Mouse (Mus musculus) CD4-positive, CD25-positive, alpha-beta regulatory T cell, adult 4 months (primary cell): ENCODE results near the gene Rexo5. TPM values are rescaled to one million over a fixed set of nuclear protein-coding genes. Genes with fewer than 3 reads are reported as not detected.

Experiments used
- ATAC-seq: one replicate; pipeline ENCODE4 v1.8.0; 2017
- polyA plus RNA-seq, 2 experiments: library from polyadenylated mRNA; unstranded; fragments of 100-300 nt; shearing (Covaris generic); gene quantifications; one replicate each; pipeline ENCODE4 v1.2.1; 2017

Rexo5 gene
- polyA plus RNA-seq: 10 to 100 TPM; 46.4 to 47.2 TPM

DNA sequence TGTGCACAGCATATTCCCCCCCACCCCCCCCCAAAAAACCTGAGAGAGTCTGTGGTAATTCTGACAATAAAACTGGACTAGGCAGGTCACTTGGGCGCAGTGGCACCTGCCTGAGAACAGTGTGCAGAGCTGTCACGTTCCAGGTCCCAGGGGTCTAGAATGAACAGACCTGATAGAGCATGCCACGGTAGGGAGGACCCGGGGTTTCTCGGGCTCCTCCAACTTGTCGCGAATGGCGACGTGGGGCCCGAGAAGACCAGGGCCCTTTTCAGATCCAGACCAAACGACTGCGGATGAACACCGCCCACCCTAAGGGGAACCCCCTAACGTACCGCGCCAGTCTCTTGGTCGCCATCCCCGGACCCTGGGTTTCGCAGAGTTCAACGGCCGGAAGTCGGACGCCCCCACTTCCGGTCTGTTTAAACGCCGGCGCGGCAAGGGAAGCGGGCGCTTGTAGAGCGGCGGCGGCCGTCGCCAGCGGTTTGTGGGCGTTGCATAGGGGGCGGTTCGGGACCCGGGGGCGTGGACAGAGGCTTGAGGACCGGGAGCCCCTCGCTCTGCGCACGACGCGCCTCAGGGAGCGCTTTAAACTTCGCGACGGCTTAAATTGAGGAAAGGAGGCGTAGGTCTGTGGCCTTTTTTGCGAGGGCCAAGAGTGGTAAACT is at the start of gene Rexo5, which contains the start of gene Eri2:
TSS of gene Rexo5 (plus strand) at position 421 of the 665 bp plus-strand sequence.
TSS of gene Eri2 (minus strand) at position 473 of the 665 bp plus-strand sequence.
- peak; percentile 94 for ATAC-seq

DNA sequence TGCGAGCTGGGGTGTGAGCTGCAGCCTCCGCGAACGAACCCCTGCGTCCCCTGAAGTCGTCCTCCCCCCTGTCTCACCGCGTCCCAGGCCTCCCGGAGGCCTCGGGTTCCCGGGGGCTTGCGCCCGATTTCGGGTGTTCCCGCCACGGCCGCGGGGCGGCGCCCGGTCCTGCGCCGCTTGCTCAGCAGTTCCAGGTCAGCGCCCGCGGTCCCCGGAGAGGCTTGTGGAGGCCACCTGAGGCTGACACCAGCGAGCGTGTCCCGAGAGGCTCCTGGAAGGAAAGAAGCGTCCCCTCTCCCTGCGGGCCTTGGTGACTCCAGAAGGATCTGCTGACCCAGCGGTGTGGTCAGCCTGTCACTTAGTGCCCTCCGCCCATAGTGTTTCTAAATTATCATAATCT is 49.5 kb upstream of the Rexo5 start:
- no peak for ATAC-seq

DNA sequence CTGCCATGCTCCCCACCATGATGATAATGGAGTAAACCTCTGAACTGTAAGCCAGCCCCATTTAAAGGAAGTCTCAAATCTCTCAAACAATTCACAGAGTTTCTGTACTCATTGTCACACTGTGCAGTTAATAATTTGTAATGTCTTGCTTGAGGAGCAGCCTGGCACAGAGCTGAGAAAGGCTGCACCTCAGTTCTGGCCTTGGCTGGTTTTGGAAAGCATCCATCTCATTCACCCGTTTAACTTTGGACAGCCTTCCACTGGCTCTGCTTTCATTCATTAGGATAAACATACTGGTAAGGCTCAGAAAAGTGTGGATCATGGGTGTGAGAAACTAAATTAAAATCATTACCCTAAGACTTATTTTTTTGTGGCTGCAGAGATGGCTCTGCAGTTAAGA is 47.9 kb upstream of the Rexo5 start:
- no peak for ATAC-seq

DNA sequence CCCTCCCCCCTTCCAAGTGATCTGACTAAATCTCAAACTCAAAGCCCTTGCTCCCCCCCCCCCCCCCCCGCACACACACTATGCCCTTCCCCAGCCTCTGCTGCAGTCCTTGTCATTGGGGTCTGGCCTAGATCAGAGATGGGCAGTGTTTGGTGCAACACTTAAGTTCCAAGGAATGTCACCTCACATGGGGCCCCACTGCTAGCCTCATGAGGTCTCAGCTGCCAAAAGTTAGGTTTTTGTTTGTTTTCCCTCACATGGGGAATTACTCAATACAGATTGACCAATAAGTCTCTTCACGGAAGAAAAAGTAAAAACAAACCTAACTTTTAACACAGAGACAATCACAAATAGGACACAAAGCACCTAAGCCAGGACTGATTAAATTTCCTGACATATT is 45.0 kb upstream of the Rexo5 start:
- no peak for ATAC-seq

DNA sequence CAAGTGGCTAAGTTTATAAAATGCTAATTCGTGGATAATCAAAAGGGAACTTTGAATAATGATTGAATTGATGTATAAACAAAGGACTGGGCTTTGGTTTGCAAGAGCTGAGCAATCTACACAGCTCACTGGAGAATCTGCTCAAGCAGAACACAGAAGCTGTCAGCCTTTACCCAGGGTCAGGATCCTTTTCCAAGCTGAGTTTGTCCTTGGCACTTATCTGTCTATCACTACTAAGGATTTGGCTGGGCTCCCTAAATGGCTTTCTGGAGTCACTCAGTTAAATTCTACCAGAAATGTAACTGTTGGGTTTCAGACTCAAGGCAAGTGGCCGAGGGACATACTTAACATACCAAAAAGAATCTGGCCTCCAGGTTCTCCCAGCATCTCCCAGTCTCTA is 43.9 kb upstream of the Rexo5 start:
- no peak for ATAC-seq

DNA sequence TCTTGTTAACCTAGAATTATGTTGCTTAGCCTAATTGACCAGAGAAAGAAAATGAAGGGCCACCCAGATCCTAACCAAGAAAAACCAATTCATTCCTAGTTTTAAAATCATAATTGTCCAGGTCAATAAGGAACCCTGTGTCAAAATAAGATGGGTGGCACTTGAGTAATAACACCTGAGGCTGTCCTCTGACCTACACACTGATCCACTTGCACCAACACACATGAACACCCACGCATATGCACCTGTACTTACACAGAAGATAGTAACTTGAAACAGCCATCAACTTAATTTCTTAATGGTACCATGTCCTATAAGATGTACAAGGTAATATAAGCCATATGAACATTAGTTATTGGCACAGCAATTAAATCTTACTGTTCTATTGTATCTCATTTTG is 40.1 kb upstream of the Rexo5 start:
- no peak for ATAC-seq

DNA sequence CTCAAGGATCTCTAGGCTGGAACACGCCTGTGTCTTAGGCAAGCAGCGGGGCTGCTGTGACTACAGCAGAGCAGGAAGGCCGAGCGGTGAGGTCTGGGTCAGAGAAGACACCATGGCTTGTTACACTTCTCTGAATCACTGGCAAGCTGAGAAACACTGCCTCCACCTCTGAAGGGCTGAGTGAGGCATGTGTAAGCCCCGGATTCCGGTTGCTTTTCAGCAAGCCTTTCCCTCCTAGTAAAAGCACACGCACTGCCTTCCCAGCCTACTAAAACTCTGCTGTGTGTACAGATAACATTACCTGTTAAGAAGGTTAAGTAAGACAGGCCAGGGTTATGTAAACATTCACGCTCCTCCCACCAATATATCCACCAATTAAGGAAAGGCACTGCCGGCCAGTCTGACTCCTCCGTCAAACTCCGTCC is 33.3 kb upstream of the Rexo5 start, which contains the start of gene Acsm3:
TSS of gene Acsm3 (plus strand) at position 397 of the 425 bp plus-strand sequence.
- ATAC-seq: no peak

DNA sequence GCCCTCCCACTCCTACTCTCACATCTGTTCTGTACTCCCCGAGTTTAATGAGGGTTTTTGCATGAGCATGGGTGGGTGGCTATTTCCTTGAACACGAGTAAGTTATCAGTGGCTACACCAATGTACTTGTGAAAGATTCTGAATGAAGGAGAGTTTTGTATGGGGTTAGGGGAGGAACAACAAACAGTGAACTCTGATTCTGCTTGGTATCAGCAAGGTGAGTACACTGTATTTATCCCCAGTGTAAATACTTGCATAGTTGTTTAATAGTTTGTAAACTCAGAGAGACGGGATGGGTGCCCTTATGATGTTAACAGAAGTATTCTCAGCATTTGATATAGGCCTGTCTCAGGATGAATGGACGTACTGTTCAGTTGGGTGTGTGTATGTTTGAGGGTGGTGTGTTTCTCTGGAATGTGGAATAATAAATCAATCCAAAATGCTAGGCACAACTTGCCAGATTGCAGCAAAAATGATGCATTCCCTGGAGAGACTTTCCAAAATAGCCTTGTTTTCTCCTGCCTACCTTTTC is 31.6 kb upstream of the Rexo5 start:
- no peak for ATAC-seq

DNA sequence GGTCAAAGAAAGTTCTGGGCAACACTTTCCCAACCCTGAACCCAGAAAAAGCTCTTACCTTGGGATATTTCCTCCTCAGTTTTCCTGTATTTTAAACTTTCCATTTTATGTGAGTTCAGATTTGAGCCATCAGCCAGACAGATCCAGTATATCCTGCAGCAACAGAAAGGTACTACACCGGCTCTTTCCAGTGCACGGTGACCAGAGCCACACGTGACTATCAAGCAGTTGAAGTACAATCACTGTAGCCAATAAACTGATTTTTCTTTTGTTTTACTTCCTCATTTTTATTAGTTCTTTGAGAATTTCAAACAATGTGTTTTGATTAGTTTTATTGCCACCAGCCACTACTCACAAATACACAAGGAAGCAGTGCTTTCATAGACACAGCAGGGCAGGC is 29.4 kb upstream of the Rexo5 start:
- ATAC-seq: no peak

DNA sequence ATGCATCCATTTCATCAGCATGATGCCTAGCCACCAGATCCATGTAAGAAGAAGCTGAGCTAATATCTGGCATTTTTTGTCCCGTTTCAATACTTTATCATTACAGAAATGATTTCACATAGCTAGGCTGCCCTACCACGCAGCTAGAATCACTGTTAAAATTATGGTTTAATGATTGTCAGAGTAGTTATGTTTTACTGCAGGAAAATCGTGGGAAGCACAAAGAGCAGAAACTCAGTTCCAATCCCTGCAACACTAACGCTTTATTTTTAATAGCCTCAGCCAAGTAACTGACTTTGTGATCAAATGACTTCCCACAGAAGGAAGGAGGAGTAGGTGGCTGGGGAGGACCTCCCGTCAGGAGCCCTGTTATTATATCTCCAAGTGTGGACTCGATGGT is 26.8 kb upstream of the Rexo5 start:
- ATAC-seq: no peak

DNA sequence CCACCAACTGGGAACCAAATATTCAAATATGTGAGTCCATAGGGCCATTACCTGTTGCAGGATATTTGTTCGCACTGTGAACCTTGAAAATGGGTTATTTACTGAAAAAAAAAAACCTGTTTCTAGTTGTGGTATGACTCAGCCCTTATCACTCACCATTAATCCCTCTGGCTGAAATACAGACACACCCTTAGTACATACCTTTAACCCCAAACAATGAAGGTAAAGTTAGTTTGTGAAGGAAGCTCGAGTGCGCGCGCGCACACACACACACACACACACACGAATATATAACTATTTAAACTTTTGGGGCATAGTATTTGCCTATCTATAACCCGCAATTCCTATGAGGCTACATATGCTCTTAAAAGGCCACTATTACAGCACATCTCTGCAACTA is 23.9 kb upstream of the Rexo5 start:
- ATAC-seq: no peak

DNA sequence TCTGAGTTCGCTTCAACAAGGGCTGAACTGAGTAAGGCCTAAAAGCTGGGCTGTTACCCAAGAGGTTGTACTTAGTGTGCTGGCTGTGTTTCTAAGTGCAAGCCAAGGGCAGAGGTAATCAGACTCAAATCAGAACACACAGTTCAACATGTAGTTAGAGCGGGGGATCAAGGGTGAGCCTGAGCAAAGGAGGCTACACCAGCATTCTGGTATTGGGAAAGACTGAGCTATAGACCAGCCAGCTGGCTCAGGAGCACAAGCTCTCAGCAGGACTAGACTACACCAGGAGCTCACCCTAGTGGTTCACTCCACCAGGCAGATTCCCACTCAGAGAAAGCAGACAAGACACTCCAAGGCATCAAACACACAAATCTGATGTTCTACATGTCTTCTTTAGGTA is 10.4 kb upstream of the Rexo5 start:
- ATAC-seq: no peak

DNA sequence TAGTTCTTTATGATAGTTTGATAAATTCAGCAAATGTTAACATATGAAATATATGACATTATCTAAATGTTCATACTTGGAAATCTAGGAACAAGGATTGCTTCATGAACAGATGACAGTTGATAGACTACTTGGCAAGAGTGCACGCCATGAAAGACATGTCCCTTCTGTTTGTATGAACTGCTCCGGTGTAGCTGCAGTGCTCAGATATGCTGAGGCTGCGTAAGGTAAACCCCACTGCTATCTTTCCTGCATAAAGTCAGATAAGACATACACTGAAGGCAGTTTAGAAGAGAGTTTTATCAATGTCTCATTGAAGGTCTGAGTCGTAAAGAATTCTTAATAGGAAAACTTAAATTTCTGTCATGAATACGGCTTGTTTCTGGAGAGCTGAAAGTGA is 8.9 kb upstream of the Rexo5 start:
- no peak for ATAC-seq

DNA sequence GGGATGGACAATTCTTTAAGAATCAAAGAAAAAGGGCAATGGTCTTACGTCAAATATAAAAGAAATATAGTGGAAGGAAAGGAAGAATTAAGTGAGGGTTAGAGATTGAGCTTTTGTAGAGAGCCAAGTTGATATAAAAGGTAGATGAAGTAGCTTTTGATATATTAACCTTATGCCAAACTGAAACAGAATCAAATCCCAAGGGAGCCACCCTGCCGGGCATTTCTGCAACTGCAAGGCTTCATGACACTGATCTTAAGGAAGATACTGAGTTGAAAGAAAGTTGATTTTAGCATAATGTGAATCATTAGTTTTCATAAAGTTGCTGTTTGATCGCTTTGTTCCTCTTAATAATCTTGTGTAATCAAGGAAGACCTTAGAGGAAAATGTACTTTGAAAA is 4.8 kb upstream of the Rexo5 start:
- ATAC-seq: no peak

DNA sequence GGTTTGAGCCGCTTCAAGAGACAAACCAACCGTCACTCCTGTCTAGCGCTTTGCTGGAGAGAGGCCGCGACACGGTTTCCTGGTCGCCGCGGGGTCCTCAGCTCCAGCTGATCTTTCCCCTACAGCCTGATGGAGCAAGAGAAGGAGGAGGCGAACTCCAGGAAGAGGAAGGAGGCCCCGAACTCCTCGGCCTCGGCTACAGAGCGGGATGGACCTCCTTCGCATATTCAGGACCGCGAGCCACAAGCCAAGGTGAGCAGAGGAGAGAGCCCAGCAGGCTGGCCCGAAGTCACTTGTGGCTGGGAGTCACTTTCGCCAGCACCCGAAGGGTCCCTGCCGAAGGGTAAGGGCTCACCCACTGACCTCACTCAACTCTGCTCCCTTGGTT is 439 bp downstream of the Rexo5 start:
- ATAC-seq: peak; percentile 4

DNA sequence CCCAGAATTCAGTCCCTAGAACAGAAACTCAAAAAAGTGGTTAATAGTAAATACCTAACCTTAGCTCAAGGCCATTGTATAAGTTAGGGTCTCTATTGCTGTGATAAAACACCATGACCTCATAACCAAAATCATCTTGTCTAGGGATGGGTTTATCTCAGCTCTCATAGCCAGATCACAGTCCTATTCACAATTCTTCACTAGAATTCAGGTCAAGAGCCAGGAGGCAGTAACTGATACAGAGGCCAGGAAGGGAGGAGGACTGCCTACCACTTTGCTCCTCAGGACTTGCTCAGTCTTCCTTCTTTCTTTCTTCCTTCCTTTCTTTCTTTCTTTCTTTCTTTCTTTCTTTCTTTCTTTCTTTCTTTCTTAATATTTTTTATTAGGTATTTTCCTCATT is 1.5 kb downstream of the Rexo5 start:
- ATAC-seq: no peak

DNA sequence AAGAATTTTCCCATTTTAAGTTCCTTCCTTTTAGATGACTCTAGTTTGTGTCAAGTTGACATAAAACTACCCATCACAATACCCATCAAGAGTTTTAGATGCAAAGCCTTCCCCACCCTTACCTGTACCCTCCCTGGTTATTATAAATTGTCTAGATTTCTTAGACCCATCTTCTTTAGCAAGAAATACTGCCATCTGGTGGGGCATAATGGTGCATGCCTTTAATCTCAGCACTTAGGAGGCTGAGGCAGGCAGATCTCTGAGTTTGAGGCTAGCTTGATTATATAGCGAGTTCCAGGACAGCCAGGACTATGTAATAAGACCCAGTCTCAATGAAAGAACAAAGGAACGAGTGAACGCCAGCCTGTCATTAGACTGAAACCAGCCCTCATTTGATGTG is 6.7 kb downstream of the Rexo5 start:
- ATAC-seq: peak; percentile 25

DNA sequence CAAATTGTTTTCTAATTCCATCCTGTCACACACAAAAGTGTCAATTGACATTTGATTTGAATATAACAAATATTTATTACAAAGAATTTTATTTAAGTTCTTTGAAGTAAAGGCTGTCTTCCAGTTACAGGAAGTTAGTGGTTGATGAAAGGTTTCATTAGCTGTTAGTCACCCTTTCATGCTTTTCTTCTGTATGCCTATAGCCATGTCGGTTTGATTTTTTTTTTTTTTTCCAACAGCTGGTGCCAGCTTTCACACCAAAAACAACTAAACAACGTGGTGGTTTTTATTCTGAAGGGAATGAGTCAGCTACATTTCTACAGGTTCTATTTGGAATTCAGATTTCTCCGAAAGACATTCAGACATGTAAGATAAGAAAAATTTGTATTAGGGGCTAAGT is 7.2 kb downstream of the Rexo5 start:
- ATAC-seq: peak; percentile 86

DNA sequence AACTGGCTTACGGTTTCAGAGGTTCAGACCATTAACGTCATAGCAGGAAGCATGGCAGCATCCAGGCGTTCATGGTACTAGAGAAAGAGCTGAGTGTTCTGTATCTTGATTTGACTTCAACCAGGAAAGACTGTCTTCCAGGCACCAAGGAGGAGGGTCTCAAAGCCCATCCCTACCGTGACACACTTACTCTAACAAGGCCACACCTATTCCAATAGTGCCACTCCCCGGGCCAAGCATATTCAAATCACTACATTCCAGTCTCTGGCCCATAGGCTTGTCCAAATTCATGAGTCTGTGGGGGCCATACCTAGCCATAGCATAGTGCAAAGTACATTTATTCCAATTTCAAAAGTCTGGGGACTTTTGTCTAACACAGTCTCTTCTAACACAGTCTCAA is 13.6 kb downstream of the Rexo5 start:
- no peak for ATAC-seq

DNA sequence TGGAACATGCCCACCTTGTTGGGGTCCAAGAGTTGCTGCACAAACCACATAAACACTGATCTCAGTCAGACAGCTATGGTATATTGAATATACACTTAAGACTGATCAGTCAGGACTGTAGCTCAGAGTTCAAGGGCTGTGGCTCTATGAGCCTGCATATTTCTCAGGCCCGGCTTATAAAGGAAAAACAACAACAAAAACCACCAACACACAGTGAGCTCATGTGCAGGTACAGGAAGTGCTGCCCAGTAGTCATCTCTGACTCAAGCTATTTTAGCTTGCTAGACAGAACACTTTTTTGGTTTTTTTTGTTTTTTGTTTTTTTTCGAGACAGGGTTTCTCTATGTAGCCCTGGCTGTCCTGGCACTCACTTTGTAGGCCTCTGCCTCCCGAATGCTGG is 14.9 kb downstream of the Rexo5 start:
- ATAC-seq: peak; percentile 85

DNA sequence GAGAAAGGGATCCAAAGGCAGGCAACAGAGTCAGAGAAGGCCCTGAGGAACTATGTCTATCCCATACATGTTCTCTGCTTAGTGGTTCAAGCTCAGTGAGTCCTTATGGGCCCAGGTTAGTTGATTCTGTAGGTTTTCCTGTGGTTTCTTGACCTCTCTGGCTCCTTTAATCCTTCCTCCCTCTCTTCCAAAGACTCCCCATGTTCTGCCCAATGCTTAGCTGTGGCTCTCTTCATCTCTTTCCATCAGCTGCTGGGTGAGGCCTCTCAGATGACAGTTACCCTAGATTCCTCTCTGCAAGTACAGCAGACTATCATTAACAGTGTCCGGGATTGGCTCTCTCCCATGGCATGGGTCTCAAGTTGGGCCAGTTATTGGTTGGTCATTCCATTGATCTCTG is 41.6 kb downstream of the Rexo5 start:
- no peak for ATAC-seq

DNA sequence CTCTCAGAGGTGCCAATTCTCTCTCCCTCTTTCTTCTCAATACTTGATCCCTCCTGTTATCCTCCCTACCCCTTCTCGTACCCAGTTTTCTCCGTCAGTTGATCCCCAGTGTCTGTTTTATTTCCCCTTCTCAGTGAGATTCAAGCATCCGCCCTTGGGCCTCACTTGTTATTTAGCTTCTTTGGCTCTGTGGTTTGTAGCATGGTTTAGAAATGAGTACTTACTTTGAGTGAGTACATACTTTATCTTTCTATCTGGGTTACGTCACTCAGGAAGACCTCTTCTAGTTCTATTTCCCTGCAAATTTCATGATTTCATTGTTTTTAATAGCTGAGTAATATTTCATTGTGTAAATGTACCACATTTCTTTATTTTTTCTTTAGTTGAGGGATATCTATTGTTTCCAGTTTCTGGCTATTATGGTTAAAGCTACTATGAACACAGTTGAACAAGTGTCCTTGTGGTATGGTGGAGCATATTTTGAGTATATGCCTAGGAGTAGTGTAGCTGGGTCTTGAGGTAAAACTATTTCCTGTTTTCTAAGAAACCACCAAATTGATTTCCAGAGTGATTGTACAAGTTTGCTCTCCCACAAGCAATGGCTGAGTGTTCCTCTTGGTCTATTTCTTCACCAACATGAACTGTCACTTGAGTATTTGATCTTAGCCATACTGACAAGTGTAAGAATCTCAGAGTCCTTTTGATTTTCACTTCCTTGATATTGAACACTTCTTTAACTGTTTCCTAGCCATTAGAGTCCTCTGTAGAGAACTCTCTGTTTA is 42.4 kb downstream of the Rexo5 start:
- peak; percentile 91 for ATAC-seq

DNA sequence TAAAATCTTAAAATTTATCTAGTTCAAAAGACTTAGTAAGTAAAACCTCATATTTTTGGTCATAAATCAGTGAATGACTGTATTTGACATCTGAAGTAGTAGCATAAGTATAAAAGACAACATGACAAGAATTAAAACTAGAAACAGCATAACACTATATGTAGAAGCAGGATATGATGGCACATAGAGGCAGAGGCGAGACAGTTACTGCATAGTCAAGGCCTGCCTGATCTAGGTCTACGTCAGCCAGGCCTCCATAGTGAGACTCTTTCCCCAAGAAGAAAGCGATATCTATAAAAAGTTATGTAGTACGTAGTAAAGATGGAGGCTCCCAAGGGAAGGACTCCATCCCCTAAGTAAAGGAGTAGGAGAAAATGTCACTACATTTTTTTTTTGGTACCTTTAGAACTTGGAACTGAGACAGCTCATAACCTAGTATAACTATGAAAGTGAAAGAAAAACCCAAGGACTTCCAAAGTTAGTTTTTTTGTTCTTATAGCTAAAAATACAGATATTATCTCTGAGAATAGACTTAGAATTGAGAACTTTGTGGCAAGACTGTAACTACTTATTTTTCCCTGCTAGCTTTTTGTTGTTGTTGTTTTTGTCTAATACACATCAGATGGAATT is 48.1 kb downstream of the Rexo5 start:
- ATAC-seq: peak; percentile 68

DNA sequence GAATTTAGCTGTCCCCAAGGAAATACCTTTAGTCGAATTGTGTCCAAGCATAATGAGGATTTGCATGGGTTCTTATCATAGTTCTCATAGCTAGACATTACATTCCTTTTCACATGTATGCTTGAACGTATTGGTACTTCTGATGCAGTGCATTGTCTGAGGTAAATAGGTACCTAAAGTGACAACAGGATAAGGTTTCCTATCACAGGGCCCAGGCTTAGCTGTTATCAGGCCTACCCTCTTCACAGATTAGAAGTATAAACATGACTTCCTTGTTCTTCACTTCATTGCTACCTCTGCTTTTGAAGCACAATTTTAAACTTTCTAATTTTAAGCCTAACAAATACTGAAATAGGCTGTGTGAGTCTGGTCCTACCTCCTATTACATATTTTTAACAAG is 51.7 kb downstream of the Rexo5 start:
- no peak for ATAC-seq
